Mouse (Mus musculus): ENCODE measurements at regions not wholly inside any gene's neighbourhood (a gene's known extent, or its start where the extent isn't known, plus 50 kb on each side); places are given as distances from the start of the nearest gene placed in this dataset.

DNA sequence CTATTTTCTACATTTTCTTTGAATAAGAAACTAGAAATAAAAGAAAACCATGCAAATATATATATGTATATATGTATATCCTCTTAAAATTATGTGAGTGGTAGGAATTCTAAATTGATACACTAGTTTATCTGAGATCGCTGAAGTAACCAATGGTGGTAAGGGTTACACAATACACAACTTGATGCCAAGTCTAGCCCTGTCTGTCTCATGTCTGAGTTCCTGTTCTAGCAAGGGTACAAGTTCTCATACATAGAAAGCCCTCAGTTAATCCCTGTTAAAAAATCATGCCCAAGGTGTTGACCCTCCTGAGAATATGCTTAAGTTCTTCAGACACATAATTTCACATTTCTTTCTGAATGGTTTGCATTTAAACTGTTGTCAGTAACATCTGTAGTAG is 486.8 kb downstream of the Hao1 start:
- Histone ChIP-seq H3K9ac (replicated peaks; ENCODE audit: low read length, poor library complexity, severe bottlenecking) (no peak overlapping the region), H3K27me3 (ENCODE audit: insufficient read depth, low read length) (no peaks in the 10 kb centered on the region), H3K9me3 (ENCODE audit: low read length) (no peaks in the 10 kb centered on the region), H3K4me2 (ENCODE audit: low read depth, low read length, poor library complexity, severe bottlenecking) (no peak overlapping the region), H3K4me3 (ENCODE audit: low read depth, low read length) (no peak overlapping the region), H3K4me1 (ENCODE audit: insufficient read depth, low read length) (0 out of 2 replicates have a peak, but pooled peaks cover 4% of the 10 kb centered on the region), H3K36me3 (ENCODE audit: insufficient read depth, low read length) (no peaks in the 10 kb centered on the region), H3K27ac (ENCODE audit: low read depth, low read length) (0 out of 2 replicates have a peak overlapping the region, but pooled peaks have one; percentile 12)
- 97% methylated on average over 1 of the region's 1 CpGs for WGBS
- DNase-seq (ENCODE audit: low spot score) (no peak), ATAC-seq (ENCODE audit: low FRiP score) (no peak)
- TF ChIP-seq CTCF (IDR thresholded peaks at IDR 0.05), result no peak

DNA sequence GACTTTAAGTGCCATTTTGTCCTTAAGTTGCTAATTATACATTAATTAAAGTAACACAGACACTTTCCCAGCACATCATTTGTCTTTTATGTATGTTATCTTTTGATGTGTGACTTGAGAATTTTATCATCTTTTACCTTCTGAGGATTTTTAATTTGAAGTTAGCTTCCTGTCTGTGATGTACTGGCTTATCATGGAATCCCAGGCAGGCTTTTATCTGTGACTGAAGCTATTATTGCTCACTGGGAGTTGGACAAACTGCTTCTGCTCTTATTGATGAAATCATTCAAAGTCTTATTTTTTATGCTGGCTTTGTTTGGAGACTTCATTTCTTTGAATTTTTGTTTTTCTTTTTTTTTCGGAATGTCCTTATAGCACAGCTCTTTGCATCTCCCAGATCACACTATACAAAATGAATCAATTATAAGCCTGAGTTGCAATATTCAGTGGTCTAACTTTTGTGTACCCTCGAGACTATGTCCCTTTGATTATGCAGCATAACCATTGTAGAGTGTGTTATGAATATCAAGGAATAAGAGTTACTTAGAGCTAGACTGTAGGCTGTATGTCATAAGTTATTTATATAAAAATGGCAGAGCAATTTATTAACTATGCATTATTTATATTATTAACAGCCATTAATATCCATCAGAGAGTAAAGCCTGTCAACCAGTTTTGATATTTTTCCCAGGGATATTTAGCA is 494.1 kb downstream of the Hao1 start:
- Histone ChIP-seq H3K9ac (replicated peaks; ENCODE audit: low read length, poor library complexity, severe bottlenecking) (no peak overlapping the region), H3K4me1 (ENCODE audit: insufficient read depth, low read length) (no peaks in the 10 kb centered on the region), H3K4me2 (ENCODE audit: low read depth, low read length, poor library complexity, severe bottlenecking) (no peak overlapping the region), H3K36me3 (ENCODE audit: insufficient read depth, low read length) (no peaks in the 10 kb centered on the region), H3K27ac (ENCODE audit: low read depth, low read length) (no peak overlapping the region), H3K27me3 (ENCODE audit: insufficient read depth, low read length) (no peaks in the 10 kb centered on the region), H3K9me3 (ENCODE audit: low read length) (no peaks in the 10 kb centered on the region), H3K4me3 (ENCODE audit: low read depth, low read length) (no peak overlapping the region)
- TF ChIP-seq CTCF (IDR thresholded peaks at IDR 0.05), result no peak
- DNase-seq (ENCODE audit: low spot score), result no peak
- WGBS, result 50% methylated on average over 2 of the region's 2 CpGs
- no peak for ATAC-seq (ENCODE audit: low FRiP score)

DNA sequence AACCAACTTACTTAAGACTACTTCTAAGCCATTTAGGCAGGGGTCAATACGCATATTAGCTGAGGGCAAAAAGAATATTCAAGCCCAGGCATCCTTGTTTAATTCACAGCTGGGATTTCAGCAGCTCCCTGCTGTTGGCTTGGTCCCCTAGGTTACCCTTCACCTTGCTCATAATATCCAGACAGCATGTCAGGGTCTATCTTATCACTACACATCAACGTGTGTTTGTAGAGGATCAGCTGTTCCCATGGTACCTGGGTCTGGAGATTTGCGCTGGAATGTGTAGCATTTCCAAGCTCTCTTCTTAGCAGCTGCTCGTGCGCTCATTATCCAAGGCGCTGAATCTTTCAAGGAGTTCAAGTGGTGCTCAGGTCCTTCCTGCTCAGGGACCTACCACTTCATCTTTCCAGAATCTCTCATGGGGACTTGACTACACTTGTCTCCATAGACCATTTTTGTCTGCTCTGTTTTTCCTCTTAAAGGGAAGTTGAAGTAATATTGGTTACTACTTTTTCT is 484.5 kb downstream of the Bmp2 start:
- Histone ChIP-seq H3K9me3 (ENCODE audit: low read length) (no peaks in the 10 kb centered on the region), H3K9ac (replicated peaks; ENCODE audit: low read length, poor library complexity, severe bottlenecking) (no peak overlapping the region), H3K36me3 (ENCODE audit: insufficient read depth, low read length) (no peaks in the 10 kb centered on the region), H3K27me3 (ENCODE audit: insufficient read depth, low read length) (no peaks in the 10 kb centered on the region), H3K27ac (ENCODE audit: low read depth, low read length) (no peak overlapping the region), H3K4me1 (ENCODE audit: insufficient read depth, low read length) (peaks cover 3% of the 10 kb centered on the region; the same call in 1 of the 2 replicates), H3K4me3 (ENCODE audit: low read depth, low read length) (no peak overlapping the region), H3K4me2 (ENCODE audit: low read depth, low read length, poor library complexity, severe bottlenecking) (no peak overlapping the region)
- no peak for TF ChIP-seq CTCF (IDR thresholded peaks at IDR 0.05)
- no peak for ATAC-seq (ENCODE audit: low FRiP score)
- WGBS, result 49% methylated on average over 6 of the region's 6 CpGs
- DNase-seq (ENCODE audit: low spot score), result no peak

DNA sequence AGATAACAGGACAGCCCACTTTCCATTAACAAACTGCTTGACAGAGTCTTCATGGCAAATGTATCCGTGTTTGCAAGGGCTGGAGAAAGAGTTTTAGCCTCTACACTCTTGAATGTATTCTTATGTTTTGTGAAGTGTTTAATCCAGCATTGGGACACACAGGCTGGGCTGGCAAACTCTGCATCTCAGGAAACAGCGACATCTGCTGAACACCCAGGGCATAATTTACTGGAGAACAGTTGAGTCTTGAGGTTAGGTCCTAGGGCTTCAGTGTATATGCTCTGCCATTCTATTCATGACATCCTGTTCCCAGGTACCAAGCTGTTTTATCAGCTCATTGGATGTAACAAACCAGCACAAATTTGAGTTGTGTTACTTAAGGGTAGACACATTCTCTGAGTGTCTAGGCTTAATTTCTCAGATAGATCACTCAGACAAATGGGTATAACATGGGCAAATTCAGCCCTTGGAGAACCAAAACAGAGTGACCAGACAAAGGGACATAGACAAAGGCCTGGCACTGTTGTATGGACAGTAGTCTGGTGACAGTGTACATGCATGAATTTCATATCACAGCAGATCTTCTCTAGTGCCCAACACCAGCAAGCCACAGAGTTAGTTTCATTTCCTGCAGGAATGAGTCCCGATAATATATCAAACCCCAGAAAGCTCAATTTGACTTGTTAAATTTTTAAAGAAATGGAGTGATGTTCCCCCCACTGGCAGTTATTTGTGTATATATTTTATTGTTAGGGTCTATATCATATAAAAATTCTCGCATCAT is 477.9 kb downstream of the Bmp2 start:
- WGBS, result 61% methylated on average over 4 of the region's 4 CpGs
- Histone ChIP-seq H3K27me3 (ENCODE audit: insufficient read depth, low read length) (no peaks in the 10 kb centered on the region), H3K36me3 (ENCODE audit: insufficient read depth, low read length) (no peaks in the 10 kb centered on the region), H3K9ac (replicated peaks; ENCODE audit: low read length, poor library complexity, severe bottlenecking) (no peak overlapping the region), H3K9me3 (ENCODE audit: low read length) (no peaks in the 10 kb centered on the region), H3K4me2 (ENCODE audit: low read depth, low read length, poor library complexity, severe bottlenecking) (no peak overlapping the region), H3K27ac (ENCODE audit: low read depth, low read length) (no peak overlapping the region), H3K4me1 (ENCODE audit: insufficient read depth, low read length) (no peaks in the 10 kb centered on the region), H3K4me3 (ENCODE audit: low read depth, low read length) (no peak overlapping the region)
- ATAC-seq (ENCODE audit: low FRiP score) (no peak), DNase-seq (ENCODE audit: low spot score) (peak; percentile 46)
- TF ChIP-seq CTCF (IDR thresholded peaks at IDR 0.05), result peak; percentile 71

DNA sequence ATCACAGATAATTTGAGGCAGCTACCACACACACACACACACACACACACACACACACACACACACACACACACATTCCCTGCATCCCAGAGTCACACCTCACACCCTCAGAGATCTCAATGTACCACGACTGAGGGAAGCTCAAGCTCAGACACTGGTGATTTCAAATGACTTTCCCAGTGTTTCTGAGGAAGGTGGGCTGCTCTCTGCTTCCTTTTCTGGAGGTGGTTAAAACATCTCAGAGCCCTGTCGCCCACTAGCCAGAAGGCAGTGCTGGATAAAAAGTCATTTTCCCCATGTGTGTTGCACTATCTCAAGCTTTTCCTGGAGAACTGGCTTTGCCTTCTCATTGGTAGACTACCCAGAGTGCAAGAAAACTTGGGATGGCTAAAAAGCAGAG is 477.2 kb downstream of the Bmp2 start:
- H3K27ac ChIP-seq (ENCODE audit: low read depth, low read length), result no peak overlapping the region
- H3K9ac ChIP-seq (replicated peaks; ENCODE audit: low read length, poor library complexity, severe bottlenecking), result no peak overlapping the region
- 86% methylated on average over 2 of the region's 2 CpGs for WGBS
- H3K9me3 ChIP-seq (ENCODE audit: low read length), result no peaks in the 10 kb centered on the region
- H3K36me3 ChIP-seq (ENCODE audit: insufficient read depth, low read length), result no peaks in the 10 kb centered on the region
- no peak for ATAC-seq (ENCODE audit: low FRiP score)
- no peaks in the 10 kb centered on the region for H3K27me3 ChIP-seq (ENCODE audit: insufficient read depth, low read length)
- no peak for TF ChIP-seq CTCF (IDR thresholded peaks at IDR 0.05)
- no peaks in the 10 kb centered on the region for H3K4me1 ChIP-seq (ENCODE audit: insufficient read depth, low read length)
- no peak overlapping the region for H3K4me2 ChIP-seq (ENCODE audit: low read depth, low read length, poor library complexity, severe bottlenecking)
- H3K4me3 ChIP-seq (ENCODE audit: low read depth, low read length), result no peak overlapping the region
- no peak for DNase-seq (ENCODE audit: low spot score)

DNA sequence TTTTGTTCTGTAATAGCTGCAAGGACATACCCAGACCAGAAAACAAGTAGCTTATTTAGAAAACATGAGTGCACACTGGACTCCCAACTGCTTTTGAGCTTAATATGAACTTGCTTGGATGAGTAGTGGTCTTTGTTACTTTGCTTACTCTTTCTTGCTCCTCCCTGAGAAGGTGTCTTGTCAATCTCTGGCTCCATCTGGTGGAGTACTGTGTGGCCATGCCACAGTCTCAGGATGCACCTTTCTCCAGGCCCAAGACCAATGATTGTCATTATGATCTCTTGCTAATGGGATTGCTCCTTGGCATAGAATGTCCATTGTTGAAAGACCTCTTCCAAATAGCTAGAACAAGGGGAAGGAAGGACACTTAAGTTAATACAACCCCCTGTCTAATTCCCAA is 465.1 kb downstream of the Bmp2 start:
- Histone ChIP-seq H3K27ac (ENCODE audit: low read depth, low read length) (no peak overlapping the region), H3K36me3 (ENCODE audit: insufficient read depth, low read length) (no peaks in the 10 kb centered on the region), H3K4me3 (ENCODE audit: low read depth, low read length) (no peak overlapping the region), H3K9ac (replicated peaks; ENCODE audit: low read length, poor library complexity, severe bottlenecking) (no peak overlapping the region), H3K9me3 (ENCODE audit: low read length) (no peaks in the 10 kb centered on the region), H3K4me2 (ENCODE audit: low read depth, low read length, poor library complexity, severe bottlenecking) (no peak overlapping the region), H3K27me3 (ENCODE audit: insufficient read depth, low read length) (no peaks in the 10 kb centered on the region), H3K4me1 (ENCODE audit: insufficient read depth, low read length) (no peaks in the 10 kb centered on the region)
- no peak for ATAC-seq (ENCODE audit: low FRiP score)
- peak; percentile 63 for DNase-seq (ENCODE audit: low spot score)
- peak; percentile 82 for TF ChIP-seq CTCF (IDR thresholded peaks at IDR 0.05)

Data from midbrain, postnatal 0 days (tissue).